8 mouse cellular contexts compared by ENCODE assay signal in the genomic region with DNA sequence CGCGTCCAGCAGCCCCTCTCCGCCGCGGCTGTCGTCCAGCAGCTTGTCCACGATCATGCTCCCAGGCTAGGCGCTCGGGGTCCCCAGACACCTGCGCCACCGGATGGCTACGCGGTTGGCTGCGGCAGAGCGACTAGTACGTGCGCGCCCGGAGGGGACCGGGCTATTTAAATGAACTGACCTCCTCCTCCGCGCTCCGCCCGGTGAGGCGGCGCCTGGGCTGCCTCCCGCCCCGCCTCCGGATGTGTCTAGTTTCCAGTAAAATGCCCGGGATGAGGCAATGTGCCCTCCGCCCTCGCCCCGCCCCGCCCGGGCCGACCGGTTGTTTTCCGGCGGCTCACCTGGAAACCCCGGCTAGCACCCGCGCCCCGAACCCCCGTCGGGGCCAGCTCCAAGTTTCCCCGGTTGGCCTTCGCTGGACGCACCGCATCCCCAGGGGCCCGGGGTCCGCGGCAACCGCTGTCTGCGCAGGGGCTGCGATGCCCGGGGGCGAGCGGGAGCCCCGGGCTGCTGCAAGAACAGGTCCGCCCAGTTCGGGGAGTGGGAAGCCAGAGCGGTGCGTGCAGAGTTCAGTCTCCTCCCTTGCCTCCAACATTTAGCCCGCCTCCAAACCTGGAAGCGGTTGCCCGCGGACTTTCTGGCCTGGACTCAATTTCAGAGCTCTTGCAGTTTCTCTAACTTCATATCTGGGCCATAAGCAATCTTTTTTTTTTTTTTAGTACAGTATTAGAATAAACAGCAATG. TPM values are rescaled to one million over a fixed set of nuclear protein-coding genes. Genes with fewer than 3 reads are reported as not detected.
DNase-seq lines count a peak whose midpoint lies in the region; ATAC-seq lines count a peak whose summit lies in the region.

No protein-coding gene starts in this region.

- DNase-seq in 3134 (ENCODE audit: extremely low read depth, insufficient read length, low spot score): peak; percentile 97
- peak; percentile 95 for DNase-seq in adrenal gland, postnatal 25 days
- DNase-seq in embryonic facial prominence, embryonic 11.5 days (ENCODE audit: low spot score): peak; percentile 93
- peak; percentile 100 for DNase-seq in heart, adult 11 months
- peak; percentile 97 for DNase-seq in kidney, adult 18-20 months
- peak; percentile 87 for DNase-seq in midbrain, embryonic 14.5 days
- peak; percentile 78 for DNase-seq in spleen, adult 12 weeks (ENCODE audit: low spot score)

- H3K4me2 ChIP-seq in embryonic facial prominence, embryonic 11.5 days (ENCODE audit: low read depth, low read length): peak overlapping the region; percentile 85
- H3K4me2 ChIP-seq in limb, embryonic 12.5 days: peak overlapping the region; percentile 86
- H3K4me2 ChIP-seq in midbrain, embryonic 14.5 days (ENCODE audit: low read length): peak overlapping the region; percentile 94

- no peaks in the 10 kb centered on the region for H3K4me1 ChIP-seq in embryonic facial prominence, embryonic 11.5 days (ENCODE audit: control insufficient read depth, insufficient read depth, low read length)
- peaks cover 37% of the 10 kb centered on the region for H3K4me1 ChIP-seq in limb, embryonic 12.5 days (replicated peaks)
- H3K4me1 ChIP-seq in midbrain, embryonic 14.5 days (ENCODE audit: control insufficient read depth, insufficient read depth, low read length): peaks cover 4% of the 10 kb centered on the region; the same call in 1 of the 2 replicates

- H3K9ac ChIP-seq in embryonic facial prominence, embryonic 11.5 days (replicated peaks; ENCODE audit: low read length): peak overlapping the region; percentile 70
- H3K9ac ChIP-seq in limb, embryonic 12.5 days (replicated peaks): peak overlapping the region; percentile 78
- H3K9ac ChIP-seq in midbrain, embryonic 14.5 days (replicated peaks; ENCODE audit: low read length): peak overlapping the region; percentile 74

- no peaks in the 10 kb centered on the region for H3K36me3 ChIP-seq in embryonic facial prominence, embryonic 11.5 days (replicated peaks; ENCODE audit: control insufficient read depth, insufficient read depth, low read depth, low read length)
- peaks cover 15% of the 10 kb centered on the region for H3K36me3 ChIP-seq in limb, embryonic 12.5 days
- peaks cover 4% of the 10 kb centered on the region; the same call in 1 of the 2 replicates for H3K36me3 ChIP-seq in midbrain, embryonic 14.5 days (ENCODE audit: control insufficient read depth, insufficient read depth, low read length)

- no peaks in the 10 kb centered on the region for H3K27me3 ChIP-seq in embryonic facial prominence, embryonic 11.5 days (ENCODE audit: control insufficient read depth, insufficient read depth, low read length)
- H3K27me3 ChIP-seq in limb, embryonic 12.5 days: no peaks in the 10 kb centered on the region
- H3K27me3 ChIP-seq in midbrain, embryonic 14.5 days (ENCODE audit: control insufficient read depth, insufficient read depth, low read length): peaks cover 16% of the 10 kb centered on the region

- under 1% methylated on average over 67 of the region's 67 CpGs for WGBS in embryonic facial prominence, embryonic 11.5 days
- WGBS in limb, embryonic 12.5 days: 1% methylated on average over 67 of the region's 67 CpGs
- under 1% methylated on average over 66 of the region's 67 CpGs for WGBS in midbrain, embryonic 14.5 days

- peak overlapping the region; percentile 63 for H3K4me3 ChIP-seq in embryonic facial prominence, embryonic 11.5 days (ENCODE audit: low read depth, low read length)
- H3K4me3 ChIP-seq in limb, embryonic 12.5 days (replicated peaks): peak overlapping the region; percentile 80
- peak overlapping the region; percentile 78 for H3K4me3 ChIP-seq in midbrain, embryonic 14.5 days (replicated peaks; ENCODE audit: low read depth, low read length)

- ATAC-seq in embryonic facial prominence, embryonic 11.5 days (replicated peaks; ENCODE audit: insufficient number of reproducible peaks, low FRiP score, low TSS enrichment, low read depth): peak; percentile 94
- peak; percentile 95 for ATAC-seq in limb, embryonic 12.5 days (ENCODE audit: insufficient number of reproducible peaks, insufficient read depth, low FRiP score, low TSS enrichment, low read depth)
- peak; percentile 90 for ATAC-seq in midbrain, embryonic 14.5 days (ENCODE audit: low FRiP score, low TSS enrichment)

- H3K9me3 ChIP-seq in embryonic facial prominence, embryonic 11.5 days (replicated peaks; ENCODE audit: control insufficient read depth, low read length): no peaks in the 10 kb centered on the region
- H3K9me3 ChIP-seq in limb, embryonic 12.5 days: no peaks in the 10 kb centered on the region
- no peaks in the 10 kb centered on the region for H3K9me3 ChIP-seq in midbrain, embryonic 14.5 days (ENCODE audit: control insufficient read depth, low read length)

- H3K27ac ChIP-seq in embryonic facial prominence, embryonic 11.5 days (replicated peaks; ENCODE audit: low read depth, low read length): peak overlapping the region; percentile 76
- H3K27ac ChIP-seq in limb, embryonic 12.5 days: peak overlapping the region; percentile 91
- no peak overlapping the region; the same call in 1 of the 2 replicates for H3K27ac ChIP-seq in midbrain, embryonic 14.5 days (replicated peaks; ENCODE audit: low read depth, low read length)

RNA-seq across cellular contexts. Expression of gene Nfkbiz, which starts 16.5 kb away (rescaled TPM):
- 3.4 and 4.3 TPM in 2 replicates for total RNA-seq in adrenal gland, postnatal 25 days (2021)
- 3.0 and 3.9 TPM in 2 replicates for polyA plus RNA-seq in embryonic facial prominence, embryonic 11.5 days (2014; fragmentation: Nextera tagmentation; extraction: Ambion mirVana)
- polyA plus RNA-seq in limb, embryonic 12.5 days (2016; fragmentation: Nextera tagmentation; extraction: Ambion mirVana): 3.5 TPM in 2 replicates
- 1.2 and 1.3 TPM in 2 replicates for polyA plus RNA-seq in midbrain, embryonic 14.5 days (2014; fragmentation: Nextera tagmentation; extraction: Ambion mirVana)
